Mouse (Mus musculus): ENCODE results near the gene Adap1. TPM values are rescaled to one million over a fixed set of nuclear protein-coding genes. Genes with fewer than 3 reads are reported as not detected.

The Adap1 gene
- polyA plus RNA-seq, 1 experiment from 2014 or later = 33.4 TPM

DNA sequence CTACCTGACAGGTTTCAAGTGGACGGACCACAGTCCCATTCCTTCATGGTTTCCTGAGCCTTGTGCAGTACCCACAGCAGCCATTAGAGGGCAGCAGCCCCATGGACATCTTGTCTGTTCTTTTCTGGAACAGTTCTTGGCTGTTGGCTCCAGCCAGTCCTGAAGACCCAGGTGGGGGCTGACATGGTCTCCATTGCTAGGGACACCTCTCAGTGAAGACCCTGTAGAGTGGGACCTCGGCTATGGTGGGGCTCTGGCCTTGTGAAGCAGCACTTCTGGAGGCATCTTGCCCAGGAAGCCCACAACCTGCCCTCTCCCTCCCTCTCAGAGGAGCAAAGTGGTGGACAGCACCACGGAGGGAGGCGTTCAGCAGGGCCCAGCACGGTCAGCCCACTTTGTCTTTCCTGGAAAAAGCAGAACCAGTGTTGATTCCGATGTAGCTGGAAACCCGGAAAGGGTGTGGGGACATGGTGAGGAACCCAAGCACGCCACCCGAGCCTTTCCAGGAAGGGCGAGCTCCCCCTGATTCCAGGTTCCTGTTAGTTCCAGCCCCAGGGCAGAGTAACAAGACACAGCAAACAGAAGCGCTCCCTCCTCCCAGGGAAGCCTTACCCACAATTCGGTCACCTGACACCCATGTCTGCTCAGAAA, 39.0 kb upstream of the Adap1 start:
- H3K9me3 ChIP-seq (ENCODE audit: control insufficient read depth) = no peaks in the 10 kb centered on the region
- ATAC-seq = peak; percentile 16; the same call in 1 of the 2 replicates
- no peaks in the 10 kb centered on the region for H3K36me3 ChIP-seq (ENCODE audit: control insufficient read depth, insufficient read depth)
- H3K4me2 ChIP-seq (replicated peaks; ENCODE audit: low read depth) = peak overlapping the region; percentile 7; the same call in 1 of the 2 replicates
- no peaks in the 10 kb centered on the region for H3K4me1 ChIP-seq (replicated peaks; ENCODE audit: control insufficient read depth, insufficient read depth, low read length)
- H3K27ac ChIP-seq (ENCODE audit: low read depth, low read length) = peak overlapping the region; percentile 50; the same call in 1 of the 2 replicates
- no peak overlapping the region for H3K9ac ChIP-seq (ENCODE audit: low read depth, low read length)
- H3K4me3 ChIP-seq (ENCODE audit: low read depth, low read length) = no peak overlapping the region
- H3K27me3 ChIP-seq (replicated peaks; ENCODE audit: control insufficient read depth, insufficient read depth, low read length) = no peaks in the 10 kb centered on the region
- 33% methylated on average over 12 of the region's 12 CpGs for WGBS
- TF ChIP-seq CTCF (IDR thresholded peaks at IDR 0.05; ENCODE audit: low read depth) = peak; percentile 99

- WGBS = 63% methylated on average over 7 of the region's 7 CpGs
- Histone ChIP-seq H3K36me3 (ENCODE audit: control insufficient read depth, insufficient read depth) (no peaks in the 10 kb centered on the region), H3K4me1 (replicated peaks; ENCODE audit: control insufficient read depth, insufficient read depth, low read length) (no peaks in the 10 kb centered on the region), H3K27me3 (replicated peaks; ENCODE audit: control insufficient read depth, insufficient read depth, low read length) (no peaks in the 10 kb centered on the region), H3K4me3 (ENCODE audit: low read depth, low read length) (no peak overlapping the region), H3K9me3 (ENCODE audit: control insufficient read depth) (no peaks in the 10 kb centered on the region), H3K4me2 (replicated peaks; ENCODE audit: low read depth) (no peak overlapping the region), H3K27ac (ENCODE audit: low read depth, low read length) (no peak overlapping the region), H3K9ac (ENCODE audit: low read depth, low read length) (no peak overlapping the region)
- ATAC-seq = no peak
- TF ChIP-seq CTCF (IDR thresholded peaks at IDR 0.05; ENCODE audit: low read depth) = no peak
Observed at GRCm38 (mm10) chr5:139363858-139364257, 38.4 kb upstream of the Adap1 start.

- TF ChIP-seq CTCF (IDR thresholded peaks at IDR 0.05; ENCODE audit: low read depth) = no peak
- no peak overlapping the region for H3K4me3 ChIP-seq (ENCODE audit: low read depth, low read length)
- H3K27ac ChIP-seq (ENCODE audit: low read depth, low read length) = peak overlapping the region; percentile 21; the same call in 1 of the 2 replicates
- no peak for ATAC-seq
- H3K4me2 ChIP-seq (replicated peaks; ENCODE audit: low read depth) = no peak overlapping the region
- H3K9me3 ChIP-seq (ENCODE audit: control insufficient read depth) = no peaks in the 10 kb centered on the region
- H3K4me1 ChIP-seq (replicated peaks; ENCODE audit: control insufficient read depth, insufficient read depth, low read length) = no peaks in the 10 kb centered on the region
- no peak overlapping the region for H3K9ac ChIP-seq (ENCODE audit: low read depth, low read length)
- H3K36me3 ChIP-seq (ENCODE audit: control insufficient read depth, insufficient read depth) = peaks cover 16% of the 10 kb centered on the region; the same call in 1 of the 2 replicates
- 54% methylated on average over 5 of the region's 5 CpGs for WGBS
- H3K27me3 ChIP-seq (replicated peaks; ENCODE audit: control insufficient read depth, insufficient read depth, low read length) = no peaks in the 10 kb centered on the region
Observed at GRCm38 (mm10) chr5:139359244-139359643, 33.8 kb upstream of the Adap1 start.

DNA sequence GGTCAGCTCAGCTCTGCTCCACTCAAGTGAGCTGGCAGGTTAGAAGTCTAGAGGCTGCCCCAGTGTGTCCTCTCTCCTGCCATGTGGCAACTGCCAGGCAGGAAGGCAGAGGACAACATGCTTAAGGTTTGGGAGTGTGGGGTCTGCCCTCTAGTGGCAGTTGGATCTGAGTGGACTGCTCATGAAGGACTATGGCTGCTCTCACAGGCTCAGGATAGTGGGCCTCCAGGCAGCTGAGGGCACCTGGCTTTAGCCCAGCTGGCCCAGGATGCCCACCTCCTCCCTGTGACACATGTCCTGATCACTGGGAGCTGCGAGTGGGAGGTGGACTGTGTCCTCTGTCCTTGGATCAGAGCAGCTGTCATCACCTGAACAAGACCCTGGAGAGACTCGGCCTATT, 33.2 kb upstream of the Adap1 start:
- H3K4me1 ChIP-seq (replicated peaks; ENCODE audit: control insufficient read depth, insufficient read depth, low read length) = no peaks in the 10 kb centered on the region
- H3K9me3 ChIP-seq (ENCODE audit: control insufficient read depth) = no peaks in the 10 kb centered on the region
- 66% methylated on average over 2 of the region's 2 CpGs for WGBS
- H3K36me3 ChIP-seq (ENCODE audit: control insufficient read depth, insufficient read depth) = peaks cover 16% of the 10 kb centered on the region; the same call in 1 of the 2 replicates
- H3K4me3 ChIP-seq (ENCODE audit: low read depth, low read length) = no peak overlapping the region
- no peaks in the 10 kb centered on the region for H3K27me3 ChIP-seq (replicated peaks; ENCODE audit: control insufficient read depth, insufficient read depth, low read length)
- H3K4me2 ChIP-seq (replicated peaks; ENCODE audit: low read depth) = no peak overlapping the region
- H3K27ac ChIP-seq (ENCODE audit: low read depth, low read length) = peak overlapping the region; percentile 21; the same call in 1 of the 2 replicates
- no peak overlapping the region for H3K9ac ChIP-seq (ENCODE audit: low read depth, low read length)
- peak; percentile 87 for TF ChIP-seq CTCF (IDR thresholded peaks at IDR 0.05; ENCODE audit: low read depth)
- peak; percentile 32; the same call in 1 of the 2 replicates for ATAC-seq

GRCm38 (mm10) chr5:139355235-139355772, 29.9 kb upstream of the Adap1 start:
- no peak overlapping the region for H3K9ac ChIP-seq (ENCODE audit: low read depth, low read length)
- no peak overlapping the region for H3K4me3 ChIP-seq (ENCODE audit: low read depth, low read length)
- WGBS = 36% methylated on average over 19 of the region's 19 CpGs
- H3K4me1 ChIP-seq (replicated peaks; ENCODE audit: control insufficient read depth, insufficient read depth, low read length) = no peaks in the 10 kb centered on the region; the same call in 1 of the 2 replicates
- H3K9me3 ChIP-seq (ENCODE audit: control insufficient read depth) = no peaks in the 10 kb centered on the region
- H3K4me2 ChIP-seq (replicated peaks; ENCODE audit: low read depth) = peak overlapping the region; percentile 67
- H3K36me3 ChIP-seq (ENCODE audit: control insufficient read depth, insufficient read depth) = peaks cover 16% of the 10 kb centered on the region; the same call in 1 of the 2 replicates
- H3K27me3 ChIP-seq (replicated peaks; ENCODE audit: control insufficient read depth, insufficient read depth, low read length) = no peaks in the 10 kb centered on the region
- peak; percentile 99 for TF ChIP-seq CTCF (IDR thresholded peaks at IDR 0.05; ENCODE audit: low read depth)
- ATAC-seq = no peak
- H3K27ac ChIP-seq (ENCODE audit: low read depth, low read length) = peak overlapping the region; percentile 87; the same call in 1 of the 2 replicates

- Histone ChIP-seq H3K9ac (ENCODE audit: low read depth, low read length) (peak overlapping the region; percentile 31; the same call in 1 of the 2 replicates), H3K9me3 (ENCODE audit: control insufficient read depth) (no peaks in the 10 kb centered on the region), H3K4me3 (ENCODE audit: low read depth, low read length) (peak overlapping the region; percentile 29), H3K36me3 (ENCODE audit: control insufficient read depth, insufficient read depth) (peaks cover 16% of the 10 kb centered on the region; the same call in 1 of the 2 replicates), H3K4me1 (replicated peaks; ENCODE audit: control insufficient read depth, insufficient read depth, low read length) (no peaks in the 10 kb centered on the region; the same call in 1 of the 2 replicates), H3K27ac (ENCODE audit: low read depth, low read length) (peak overlapping the region; percentile 87), H3K27me3 (replicated peaks; ENCODE audit: control insufficient read depth, insufficient read depth, low read length) (no peaks in the 10 kb centered on the region), H3K4me2 (replicated peaks; ENCODE audit: low read depth) (peak overlapping the region; percentile 67)
- TF ChIP-seq CTCF (IDR thresholded peaks at IDR 0.05; ENCODE audit: low read depth) = no peak
- peak; percentile 56 for ATAC-seq
- WGBS = 40% methylated on average over 11 of the region's 11 CpGs
Observed at GRCm38 (mm10) chr5:139353946-139354345, 28.5 kb upstream of the Adap1 start.

Data from intestine, postnatal 0 days (tissue).